Mouse (Mus musculus) forebrain, postnatal 0 days (tissue): ENCODE measurements at regions not wholly inside any gene's neighbourhood (a gene's known extent, or its start where the extent isn't known, plus 50 kb on each side); places are given as distances from the start of the nearest gene placed in this dataset.

ENCODE experiments used
- ATAC-seq: fragments of 200-750 bp; cut with Nextera tagmentation; 2 replicates; pipeline ENCODE4 v1.8.0; 2017; ENCODE audit warnings: mild to moderate bottlenecking, moderate library complexity
- DNase-seq: peaks from one replicate; pipeline ENCODE4 v3.0.0-alpha.2; 2015
- H3K27ac ChIP-seq: fragments of 300-500 bp; sonication (generic); 2 replicates; pipeline ENCODE4 v1.5.1; 2014; ENCODE audit warnings: low read depth, mild to moderate bottlenecking, antibody characterized with exemption, low read length, moderate library complexity, mixed read lengths
- H3K27me3 ChIP-seq: fragments of 300-500 bp; sonication (generic); 2 replicates; pipeline ENCODE4 v1.6.1; 2014; ENCODE audit warnings: mild to moderate bottlenecking, low read length, mixed read lengths; ENCODE audit not compliant: insufficient read depth
- H3K36me3 ChIP-seq: fragments of 300-500 bp; sonication (generic); 2 replicates; pipeline ENCODE4 v1.6.1; 2014; ENCODE audit warnings: mild to moderate bottlenecking, moderate library complexity; ENCODE audit not compliant: insufficient read depth
- H3K4me1 ChIP-seq: fragments of 300-500 bp; sonication (generic); 2 replicates; pipeline ENCODE4 v1.6.1; 2014; ENCODE audit warnings: antibody characterized with exemption; ENCODE audit not compliant: insufficient read depth
- H3K4me2 ChIP-seq: fragments of 300-500 bp; sonication (generic); 2 replicates; pipeline ENCODE4 v1.6.1; 2014; ENCODE audit warnings: low read depth, mild to moderate bottlenecking, moderate library complexity
- H3K4me3 ChIP-seq: fragments of 300-500 bp; sonication (generic); 2 replicates; pipeline ENCODE4 v1.5.1; 2014; ENCODE audit warnings: low read depth, low read length, mixed read lengths
- H3K9ac ChIP-seq: fragments of 300-500 bp; sonication (generic); 2 replicates; pipeline ENCODE4 v1.6.1; 2014; ENCODE audit warnings: mild to moderate bottlenecking
- H3K9me3 ChIP-seq: fragments of 300-500 bp; sonication (generic); 2 replicates; pipeline ENCODE4 v1.6.1; 2016; ENCODE audit warnings: low read length
- CTCF ChIP-seq: sonication (generic); IDR thresholded peaks from 2 replicates; pipeline ENCODE4 v1.5.1; 2016; ENCODE audit warnings: antibody characterized with exemption, control low read depth, low read depth
- WGBS: fragments of 180-500 bp; shearing (Covaris S2); extraction: QIAGEN DNeasy Blood & Tissue Kit; methylation state at CpG from one replicate; pipeline ENCODE4 v1.1.7; 2014; 5-methylcytosine and 5-hydroxymethylcytosine counted together

DNA sequence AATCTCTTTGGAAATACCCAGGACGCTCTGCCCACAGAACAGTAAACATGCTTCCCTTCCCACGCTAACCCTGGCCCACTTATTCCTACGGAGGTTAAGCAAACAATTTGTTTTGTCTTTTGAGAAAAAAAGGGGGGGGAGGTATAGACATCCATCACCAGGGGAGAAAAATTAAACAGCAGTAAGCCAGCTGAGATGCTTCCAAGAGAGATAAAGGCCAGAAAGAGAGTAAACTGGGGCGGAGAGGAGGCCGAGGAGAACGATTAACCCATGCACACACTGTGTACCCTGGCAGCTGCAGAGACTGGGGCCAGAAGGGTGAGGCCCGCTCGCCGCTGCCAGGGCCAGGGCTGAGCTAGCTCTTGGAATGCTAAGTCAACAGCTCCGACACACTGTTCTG is 421.6 kb downstream of the Ate1 start:
- DNase-seq (no peak), ATAC-seq (no peak)
- no peaks in the 10 kb centered on the region for H3K36me3 ChIP-seq
- H3K4me2 ChIP-seq: no peak overlapping the region
- no peaks in the 10 kb centered on the region for H3K27me3 ChIP-seq
- no peak for TF ChIP-seq CTCF
- no peak overlapping the region for H3K27ac ChIP-seq
- H3K9me3 ChIP-seq: no peaks in the 10 kb centered on the region
- H3K4me1 ChIP-seq: no peaks in the 10 kb centered on the region
- no peak overlapping the region for H3K9ac ChIP-seq
- no peak overlapping the region for H3K4me3 ChIP-seq
- 76% methylated on average over 10 of the region's 10 CpGs for WGBS

DNA sequence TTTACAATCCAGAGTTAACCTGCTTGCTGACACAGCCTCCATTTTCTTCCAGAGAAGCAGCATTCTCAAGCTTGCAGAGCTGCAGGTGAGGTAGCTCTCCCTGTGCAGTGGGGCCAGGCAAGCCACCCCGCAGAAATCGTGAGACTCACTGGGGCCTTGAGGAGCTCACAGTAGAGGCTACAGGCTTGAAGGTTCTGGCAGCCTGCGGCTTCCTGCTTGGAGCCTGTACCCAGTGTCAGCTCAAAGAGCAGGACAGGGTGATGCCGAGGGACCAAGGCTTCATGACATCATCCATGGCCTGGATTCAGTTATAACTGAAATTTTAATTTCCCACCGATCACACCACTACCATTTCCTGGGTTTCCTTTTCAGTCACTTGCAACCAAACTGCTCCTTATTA is 417.5 kb downstream of the Ate1 start:
- Histone ChIP-seq H3K9me3 (no peaks in the 10 kb centered on the region), H3K4me2 (no peak overlapping the region), H3K27ac (no peak overlapping the region), H3K27me3 (no peaks in the 10 kb centered on the region), H3K36me3 (no peaks in the 10 kb centered on the region), H3K4me3 (no peak overlapping the region), H3K4me1 (no peaks in the 10 kb centered on the region), H3K9ac (no peak overlapping the region)
- WGBS: 79% methylated on average over 5 of the region's 5 CpGs
- TF ChIP-seq CTCF: no peak
- DNase-seq: no peak
- ATAC-seq: no peak

DNA sequence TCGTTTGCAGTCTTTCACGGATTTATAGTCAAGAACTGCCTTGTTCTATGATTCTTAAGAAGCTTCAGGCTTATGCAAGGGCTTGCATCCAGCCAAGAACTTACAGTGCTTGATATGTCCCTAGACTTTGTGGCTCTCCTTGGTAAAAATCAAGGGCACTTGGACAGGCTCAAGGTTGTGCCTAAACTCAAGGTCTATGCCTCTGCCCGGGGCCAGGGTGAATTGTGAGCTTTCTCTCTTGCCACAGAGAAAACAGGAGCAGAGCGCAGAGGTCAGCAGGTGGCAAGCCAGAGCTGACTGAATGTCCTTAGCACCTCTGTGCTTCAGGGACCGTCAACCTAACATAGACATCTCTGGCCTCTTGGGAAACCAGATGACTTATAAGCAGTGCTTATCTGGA is 413.2 kb downstream of the Ate1 start:
- Histone ChIP-seq H3K4me1 (no peaks in the 10 kb centered on the region), H3K36me3 (no peaks in the 10 kb centered on the region), H3K4me3 (no peak overlapping the region), H3K4me2 (no peak overlapping the region), H3K27ac (no peak overlapping the region), H3K27me3 (no peaks in the 10 kb centered on the region), H3K9me3 (no peaks in the 10 kb centered on the region), H3K9ac (no peak overlapping the region)
- TF ChIP-seq CTCF: no peak
- 83% methylated on average over 5 of the region's 5 CpGs for WGBS
- no peak for ATAC-seq
- DNase-seq: no peak

DNA sequence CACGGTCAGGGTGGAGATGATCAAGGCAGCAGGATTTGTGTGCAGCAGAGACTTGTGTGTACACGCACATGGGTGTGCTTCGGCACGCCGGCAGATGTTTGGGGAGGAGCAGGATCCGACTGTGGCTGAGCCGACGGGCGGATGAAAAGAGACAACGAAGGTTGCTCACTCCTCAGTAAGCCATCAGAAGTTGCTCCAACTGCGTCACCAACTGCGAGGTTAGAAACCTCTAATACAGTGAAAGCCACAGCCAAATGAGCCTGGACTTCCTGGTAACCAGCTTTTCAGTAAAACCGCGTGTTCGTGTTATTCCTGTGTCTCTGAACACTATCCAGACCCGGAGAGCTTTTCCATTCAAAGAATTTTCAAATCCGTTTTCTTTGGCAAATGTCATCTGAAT is 411.8 kb downstream of the Ate1 start:
- no peak overlapping the region for H3K4me2 ChIP-seq
- no peak overlapping the region for H3K4me3 ChIP-seq
- WGBS: 79% methylated on average over 17 of the region's 17 CpGs
- no peak for ATAC-seq
- TF ChIP-seq CTCF: no peak
- H3K9me3 ChIP-seq: no peaks in the 10 kb centered on the region
- H3K4me1 ChIP-seq: no peaks in the 10 kb centered on the region
- H3K9ac ChIP-seq: no peak overlapping the region
- no peaks in the 10 kb centered on the region for H3K27me3 ChIP-seq
- H3K27ac ChIP-seq: no peak overlapping the region
- DNase-seq: no peak
- no peaks in the 10 kb centered on the region for H3K36me3 ChIP-seq
